Mouse (Mus musculus) bone marrow macrophage, adult 2 months (primary cell): ENCODE measurements around the gene Zfp771.

Source experiments
- CTCF ChIP-seq: IDR thresholded peaks from 2 replicates; pipeline ENCODE4 v1.5.1; 2012; ENCODE audit warnings: low read depth, mild to moderate bottlenecking, low read length, moderate library complexity
- POLR2A ChIP-seq: IDR thresholded peaks from 2 replicates; pipeline ENCODE4 v1.6.1; 2012; ENCODE audit warnings: mild to moderate bottlenecking, low read depth, low read length, borderline replicate concordance

DNA sequence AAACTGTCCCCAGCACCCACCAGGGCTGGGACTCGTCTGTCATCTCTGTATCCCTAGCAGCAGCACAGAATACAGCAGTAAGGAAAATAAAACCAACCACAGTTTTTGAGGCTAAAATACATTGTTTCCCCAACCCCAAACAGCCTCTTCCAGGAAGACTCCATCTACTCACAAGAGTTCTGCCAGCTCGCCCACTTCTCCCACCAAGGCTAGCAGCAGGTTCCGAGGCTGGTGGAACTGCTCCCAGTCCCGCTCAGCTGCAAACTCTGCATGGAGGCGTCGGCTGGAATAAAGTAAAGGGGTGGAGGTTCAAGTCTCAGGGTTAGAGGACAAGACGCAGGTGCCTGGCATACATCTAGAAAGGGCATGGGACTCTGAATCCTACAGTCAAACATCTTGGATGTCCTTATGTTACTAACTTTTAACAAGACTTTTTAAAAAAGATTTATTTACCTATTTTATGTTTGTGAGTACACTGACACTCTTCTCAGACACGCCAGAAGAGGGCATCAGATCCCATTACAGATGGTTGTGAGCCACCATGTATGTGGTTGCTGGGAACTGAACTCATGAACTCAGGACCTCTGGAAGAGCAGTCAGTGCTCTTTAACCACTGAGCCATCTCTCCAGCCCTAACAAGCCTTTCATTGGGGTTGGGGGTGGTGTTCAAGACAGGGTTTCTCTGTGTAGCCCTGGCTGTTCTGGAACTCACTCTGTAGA is 15.3 kb downstream of the Zfp771 start:
- no peak for TF ChIP-seq POLR2A
- TF ChIP-seq CTCF = peak; percentile 12; the same call in 1 of the 2 replicates
